Mouse (Mus musculus): Measurements from ENCODE around the gene Adamts12.

The Adamts12 gene

DNA sequence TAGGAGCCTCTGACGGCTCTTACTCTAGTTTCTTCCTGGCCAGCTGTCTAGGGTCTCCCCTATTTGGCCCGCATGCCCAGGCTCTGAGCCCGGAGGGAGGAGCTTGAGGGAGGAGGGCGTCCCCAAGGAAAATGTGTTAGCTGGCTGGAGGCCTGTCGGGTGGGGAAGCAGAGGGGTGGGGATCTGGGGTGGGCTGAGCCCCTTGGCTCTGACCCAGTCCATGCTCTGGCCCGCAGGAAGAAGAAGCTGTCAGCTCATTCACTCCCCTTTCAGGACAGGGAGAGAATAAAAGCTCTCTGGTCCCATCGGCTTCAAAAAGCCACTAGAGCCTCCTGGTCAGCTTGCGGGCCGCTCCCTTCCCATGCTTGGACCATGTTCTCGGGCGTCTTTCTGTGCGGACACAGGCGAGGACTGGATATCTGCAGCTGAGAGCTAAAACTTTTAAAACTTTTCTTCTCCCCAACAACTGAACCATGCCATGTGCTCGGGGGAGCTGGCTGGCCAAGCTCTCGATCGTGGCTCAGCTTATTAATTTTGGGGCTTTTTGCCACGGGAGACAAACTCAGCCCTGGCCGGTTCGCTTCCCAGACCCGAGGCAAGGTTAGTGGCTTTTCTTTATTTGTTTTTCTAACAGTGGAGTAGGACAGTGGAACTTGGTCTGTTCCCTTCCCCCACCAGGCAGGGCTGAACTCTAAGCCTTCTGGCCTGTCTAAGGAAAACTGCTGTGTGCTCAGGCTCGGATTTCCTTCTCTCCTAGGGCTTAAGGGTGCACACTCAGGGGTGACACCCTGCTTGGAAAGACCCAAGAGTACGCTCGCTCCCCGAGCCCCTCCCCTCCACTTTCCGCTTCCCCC is at the start of gene Adamts12:
Adamts12 (plus strand) TSS at position 233 of the 854 bp plus-strand sequence.
- DNase-seq (ENCODE audit: low read depth, low spot score) = no peak

- DNase-seq (ENCODE audit: low read depth, low spot score) = no peak
Measured at GRCm38 (mm10) chr15:11014931-11015330, 49.7 kb upstream of the Adamts12 start.

GRCm38 (mm10) chr15:11026801-11027561 is 37.6 kb upstream of the Adamts12 start:
- DNase-seq (ENCODE audit: low read depth, low spot score) = no peak

DNA sequence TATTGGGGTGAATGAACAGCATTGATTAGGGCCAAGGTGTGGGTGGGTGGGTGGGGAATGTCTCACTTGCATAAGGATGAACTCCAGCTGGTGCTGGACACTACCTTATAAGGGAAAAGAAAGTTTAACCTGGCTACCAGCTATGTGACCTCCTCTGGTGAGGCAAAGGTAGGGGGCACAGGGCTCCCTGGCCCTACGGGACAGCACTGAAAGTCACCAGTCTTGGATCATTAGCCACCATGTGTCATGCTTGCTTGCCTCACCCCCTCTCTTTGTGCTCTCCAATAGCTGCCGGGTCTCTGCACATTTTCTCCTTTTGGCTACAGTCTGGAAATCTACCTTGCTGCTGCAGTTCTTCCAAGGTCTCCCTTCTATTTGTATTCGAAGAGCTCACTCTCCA is 34.4 kb upstream of the Adamts12 start:
- DNase-seq (ENCODE audit: low read depth, low spot score) = no peak

GRCm38 (mm10) chr15:11035947-11036474 is 28.6 kb upstream of the Adamts12 start:
- DNase-seq (ENCODE audit: low read depth, low spot score) = no peak

- no peak for DNase-seq (ENCODE audit: low read depth, low spot score)
Measured at GRCm38 (mm10) chr15:11036535-11037375, 27.8 kb upstream of the Adamts12 start.

DNA sequence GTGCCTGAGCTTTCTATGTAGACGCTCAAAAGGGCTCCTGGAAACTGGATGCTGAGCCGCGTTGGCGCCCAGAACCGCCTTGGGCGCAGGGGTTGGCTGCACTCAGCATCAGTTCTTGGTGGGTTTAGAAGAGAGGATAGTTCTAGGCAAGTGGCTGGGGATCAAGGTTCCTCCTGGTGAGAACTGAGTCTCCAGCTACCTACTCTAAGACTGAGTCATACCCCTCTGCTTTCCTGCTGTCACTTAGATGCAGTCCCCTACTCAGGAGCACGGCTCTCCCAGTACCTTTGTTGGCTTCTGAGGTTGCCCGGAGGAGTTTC is 27.3 kb upstream of the Adamts12 start:
- DNase-seq (ENCODE audit: low read depth, low spot score) = no peak

DNA sequence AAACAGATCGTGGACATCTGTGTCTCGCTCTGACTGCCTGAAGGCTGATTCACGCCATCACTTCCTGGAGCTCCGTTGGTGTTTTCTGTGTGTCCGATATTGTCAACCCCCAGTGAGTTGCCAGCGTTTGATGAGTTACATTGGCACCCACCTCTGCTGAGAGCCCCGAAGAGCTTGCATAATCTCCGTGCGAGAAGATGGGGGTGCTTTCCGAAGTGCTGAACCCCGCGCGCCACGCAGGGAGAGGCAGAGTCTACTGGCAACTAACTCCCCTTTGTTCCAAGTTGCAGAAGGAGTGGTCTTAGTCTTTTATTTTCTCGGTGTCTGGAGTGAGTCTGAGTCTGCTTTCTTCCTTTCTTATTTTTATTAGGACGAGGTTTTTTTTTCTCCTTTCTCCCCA is 26.9 kb upstream of the Adamts12 start, which contains the start of gene Rxfp3:
Rxfp3 (minus strand) TSS at position 281 of the 400 bp plus-strand sequence.
- no peak for DNase-seq (ENCODE audit: low read depth, low spot score)

DNA sequence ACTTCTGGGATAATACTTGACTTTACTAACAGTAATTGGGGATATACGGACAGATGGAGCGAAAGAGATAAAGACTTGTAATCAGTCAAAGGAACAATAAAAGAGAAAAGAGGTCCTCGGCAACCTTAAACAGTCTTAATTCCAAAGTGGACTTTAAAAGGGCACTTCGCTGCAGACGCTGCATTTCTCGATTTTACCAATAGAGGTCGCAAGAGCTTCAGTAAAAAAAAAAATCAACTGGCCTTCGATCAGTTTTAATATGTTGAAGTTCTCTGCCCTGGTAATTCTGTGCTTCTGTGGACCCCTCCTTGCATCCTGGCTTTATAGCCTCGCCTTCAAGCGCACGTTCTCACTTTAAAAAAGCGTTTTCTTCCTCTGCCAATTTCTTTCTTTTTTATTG is 26.1 kb upstream of the Adamts12 start:
- DNase-seq (ENCODE audit: low read depth, low spot score) = peak; percentile 42

- no peak for DNase-seq (ENCODE audit: low read depth, low spot score)
Measured at GRCm38 (mm10) chr15:11040067-11040466, 24.5 kb upstream of the Adamts12 start.

DNA sequence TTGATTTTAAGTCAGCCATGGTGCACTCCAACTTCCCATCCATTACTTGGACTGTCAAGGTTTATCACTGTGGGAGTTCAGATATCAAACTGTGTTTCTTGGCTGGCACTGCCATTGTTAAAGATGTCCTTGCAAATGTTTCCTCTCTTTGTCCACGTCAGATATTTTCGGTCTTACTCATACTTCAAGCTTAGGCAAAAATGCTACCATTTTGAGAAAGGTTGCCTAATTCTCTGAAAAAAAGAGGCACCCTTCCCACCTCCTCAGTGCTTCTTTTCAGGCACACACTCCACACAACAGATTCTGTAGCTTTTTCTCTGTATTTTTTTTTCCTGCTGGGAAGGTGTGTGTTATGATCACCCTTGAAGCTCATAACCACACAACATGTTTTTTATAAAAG is 23.4 kb upstream of the Adamts12 start:
- DNase-seq (ENCODE audit: low read depth, low spot score) = no peak

- no peak for DNase-seq (ENCODE audit: low read depth, low spot score)
Measured at GRCm38 (mm10) chr15:11042828-11043227, 21.8 kb upstream of the Adamts12 start.

DNA sequence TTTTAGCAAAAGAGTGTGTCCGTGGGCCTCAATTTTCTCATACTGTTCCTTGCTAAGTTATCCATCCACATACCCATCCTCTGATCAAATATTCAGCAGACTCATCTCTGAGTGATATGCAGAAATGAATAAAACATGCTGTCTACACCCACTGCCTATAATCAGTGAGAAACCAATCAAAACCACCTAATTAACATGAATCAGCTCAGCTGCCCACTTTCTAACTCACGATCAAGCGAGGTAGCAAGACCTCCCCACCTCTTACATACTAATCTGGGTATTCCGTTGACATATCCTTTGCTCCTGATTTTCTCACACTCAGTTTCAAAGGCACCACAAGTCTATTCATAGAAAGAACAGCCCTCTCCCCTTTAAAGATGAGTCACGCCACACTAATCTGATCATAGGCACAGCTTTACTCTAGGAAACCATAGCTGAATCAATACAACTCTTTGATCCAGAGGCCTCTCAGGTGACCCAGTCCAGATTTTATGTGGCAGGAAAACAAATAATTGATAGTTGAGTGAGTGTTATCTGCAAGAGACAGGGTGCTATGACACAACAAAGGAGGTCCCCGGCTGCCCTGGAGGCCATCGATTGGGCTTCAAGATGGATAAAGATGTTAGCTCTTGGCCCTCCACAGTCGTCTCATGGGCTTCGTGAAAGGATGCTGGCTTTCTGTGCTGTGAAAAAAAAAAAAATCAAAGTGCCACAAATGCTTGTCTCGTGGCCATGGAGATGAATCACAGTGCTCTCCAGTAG is 10.7 kb upstream of the Adamts12 start:
- no peak for DNase-seq (ENCODE audit: low read depth, low spot score)

DNA sequence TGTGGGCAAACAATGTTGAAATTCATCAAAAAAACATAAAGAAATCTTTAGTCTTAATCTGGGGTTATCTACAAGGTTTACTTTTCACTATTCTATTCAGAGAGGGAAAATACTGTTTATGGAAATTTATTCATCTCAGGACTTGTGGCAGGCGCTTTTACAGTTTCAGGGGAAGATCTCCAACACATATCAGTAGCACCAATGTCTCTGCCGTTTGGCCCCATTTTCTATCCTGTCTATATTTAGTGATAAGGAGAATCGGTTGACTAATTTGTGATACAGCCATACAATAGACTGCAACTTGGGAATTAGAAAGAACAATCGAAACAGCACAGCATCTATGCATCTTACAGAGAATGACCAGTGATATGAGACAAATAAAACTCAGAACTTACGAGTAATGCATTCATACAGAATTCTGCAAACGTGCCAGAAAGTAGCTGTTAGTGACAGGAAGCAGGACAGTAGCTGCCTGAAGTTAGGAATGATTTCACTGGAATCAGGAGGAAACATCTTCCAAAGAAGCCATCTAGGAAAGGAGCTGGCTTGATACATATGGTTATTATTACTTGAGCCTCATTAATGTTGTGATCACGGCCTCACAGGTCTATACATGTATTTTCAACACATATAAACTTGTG is 10.0 kb upstream of the Adamts12 start:
- no peak for DNase-seq (ENCODE audit: low read depth, low spot score)

DNA sequence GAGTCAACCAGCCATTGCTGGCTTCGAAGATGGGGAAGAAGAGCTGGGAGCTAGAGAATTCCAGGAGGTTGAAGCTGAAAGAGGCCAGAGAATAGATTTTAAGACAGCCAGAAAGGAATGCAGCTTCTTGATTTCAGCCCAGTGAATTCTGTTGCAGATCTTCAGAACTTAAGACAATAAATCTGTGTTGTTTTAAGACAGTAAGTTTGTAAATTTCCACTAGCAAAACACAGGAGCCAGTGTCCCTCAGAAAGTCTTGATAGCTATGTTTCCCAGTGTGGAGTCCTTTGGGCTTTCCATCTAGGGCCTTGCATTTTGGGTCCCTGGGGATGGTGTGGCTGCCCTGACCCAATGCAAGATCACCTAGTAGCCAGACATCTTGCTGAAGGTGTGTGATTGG is 1.7 kb upstream of the Adamts12 start:
- no peak for DNase-seq (ENCODE audit: low read depth, low spot score)

- DNase-seq (ENCODE audit: low read depth, low spot score) = no peak
Measured at GRCm38 (mm10) chr15:11064160-11064557, 431 bp upstream of the Adamts12 start.

GRCm38 (mm10) chr15:11065528-11066171 is 1.1 kb downstream of the Adamts12 start:
- DNase-seq (ENCODE audit: low read depth, low spot score) = no peak

DNA sequence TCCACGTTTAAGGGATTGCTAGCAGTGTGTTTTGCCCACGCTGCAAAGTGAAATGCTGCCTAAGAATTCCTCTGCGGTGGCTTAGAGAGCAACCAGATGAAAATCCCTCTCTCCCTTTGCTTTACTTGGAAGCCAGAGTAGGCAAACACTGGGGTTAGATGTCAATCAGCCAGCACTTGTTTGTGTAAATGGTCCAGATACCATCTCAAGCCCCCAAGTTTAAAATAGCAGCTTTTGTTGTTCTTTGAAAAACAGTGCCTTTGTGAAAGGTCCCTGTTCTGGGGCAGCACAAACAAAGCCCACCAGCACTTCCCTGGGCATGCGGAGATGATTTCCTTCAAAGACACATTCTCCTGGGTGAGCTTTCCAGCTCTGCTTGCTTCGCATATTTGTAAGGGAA is 1.7 kb downstream of the Adamts12 start:
- no peak for DNase-seq (ENCODE audit: low read depth, low spot score)

DNA sequence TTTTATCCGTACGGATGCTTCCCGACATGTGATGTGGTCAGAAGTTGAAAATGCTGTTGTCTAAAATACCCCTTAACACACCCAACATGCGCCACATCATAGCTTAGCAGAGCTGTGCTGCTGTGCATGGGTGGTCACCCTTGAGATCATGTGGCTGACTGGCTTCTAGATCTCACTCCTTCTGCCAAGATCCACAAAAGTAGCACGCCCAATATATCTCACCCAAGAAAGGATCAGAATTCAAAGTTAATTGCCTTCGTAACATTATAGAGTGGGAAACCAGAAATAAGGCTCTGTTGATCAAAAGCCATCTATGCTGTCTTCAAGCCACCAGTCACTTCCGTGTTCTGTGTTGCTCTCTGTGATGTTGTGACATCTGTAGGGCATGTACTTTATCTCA is 3.3 kb downstream of the Adamts12 start:
- no peak for DNase-seq (ENCODE audit: low read depth, low spot score)

Measured in retina, postnatal 7 days (tissue).